ENCODE assay signal across 16 mouse cellular contexts in the genomic region with DNA sequence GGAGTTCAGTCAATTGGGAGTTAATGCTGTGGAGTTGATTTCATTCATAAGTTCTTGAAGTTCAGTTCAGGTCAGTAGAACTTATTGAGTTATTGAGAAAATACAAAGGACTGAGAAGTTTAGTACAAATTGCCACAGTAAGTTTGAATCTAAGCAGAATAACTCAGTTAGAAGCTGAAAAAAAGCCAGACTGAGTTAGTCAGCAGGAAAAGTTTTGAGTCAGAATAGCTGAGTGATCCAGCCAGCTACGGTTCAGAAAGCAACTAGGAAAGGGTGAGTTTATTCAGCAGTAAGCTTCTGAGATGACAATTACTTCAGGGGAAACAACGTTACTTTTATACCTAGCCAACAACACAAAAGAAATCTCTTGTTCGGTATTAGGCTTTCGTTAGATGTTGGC.
A peak's percentile ranks its signal among the peaks of the same experiment; 100 is the strongest.
DNase-seq lines count a peak whose midpoint lies in the region.
"Had no signal": no experiment of that assay in that cellular context is flagged by ENCODE, and none has a peak within 500 bp of the region (broad histone marks: within the 10 kb centered on the region; RNA-seq: fewer than 3 reads in every experiment).

No protein-coding gene starts in this region.

- intact Hi-C loops in gastrocnemius, postnatal 36 days (cut with DNase I), result no loop called here

- DNase-seq in kidney, adult 8-10 months, result peak; percentile 6 to 9
- no peak for DNase-seq in kidney, postnatal 4 days
- peak; percentile 63 for DNase-seq in 3T3-L1 (ENCODE audit: low read depth, low spot score)
- DNase-seq in NIH3T3 (ENCODE audit: low read depth), result peak; percentile 59
- DNase-seq in gastrocnemius, postnatal 36 days, result no peak
- no peak for DNase-seq in frontal cortex, adult 2 months (ENCODE audit: extremely low spot score in 1 of 2, low spot score in 1 of 2)
- DNase-seq: adrenal gland, adult 2 months; adrenal gland, postnatal 14 days; cerebellum, adult 11 months; cerebellum, adult 2 months; cerebellum, adult 9-11 months; cerebellum, postnatal 25 days; forebrain, postnatal 0 days; gastrocnemius, postnatal 25 days; heart, adult 2 months; heart, postnatal 14 days had no signal

Comparison
In these comparisons a context has a peak if more than half of its experiments do, and no peak if none do; other contexts are left out.
1. DNase-seq: peak in kidney, adult 8-10 months (2 of 2), 3T3-L1 (single experiment) and NIH3T3 (single experiment); none in kidney, postnatal 4 days (0 of 2), gastrocnemius, postnatal 36 days (0 of 2) and frontal cortex, adult 2 months (0 of 2).